Mouse (Mus musculus) naive thymus-derived CD4-positive, alpha-beta T cell, adult 2 months (primary cell): ENCODE data around the gene Coa5.

Experiments
- DNase-seq: peaks from one replicate; pipeline ENCODE4 v3.0.0-alpha.2; 2011; ENCODE audit warnings: low read depth

The Coa5 gene

DNA sequence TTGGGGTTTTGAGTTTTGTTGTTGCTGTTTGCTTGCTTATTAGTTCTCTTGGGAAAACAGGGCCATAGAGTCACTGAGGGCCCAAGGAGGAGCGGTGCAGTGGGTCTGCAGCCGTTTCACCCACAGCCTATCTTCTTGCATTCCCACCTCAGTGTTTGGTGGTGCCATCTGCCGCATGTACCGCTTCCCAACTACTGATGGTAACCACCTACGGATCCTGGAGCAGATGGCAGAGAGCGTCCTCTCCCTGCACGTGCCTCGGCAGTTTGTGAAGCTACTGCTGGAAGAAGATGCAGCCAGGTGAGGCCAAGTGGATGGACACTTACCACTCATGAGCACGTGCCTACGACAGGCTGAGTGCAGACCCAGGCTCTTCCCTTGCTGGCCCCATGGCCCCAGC, 61.8 kb downstream of the Coa5 start:
- no peak for DNase-seq
